Mouse (Mus musculus) ES-E14 (cell line): ENCODE measurements around the gene Dgat2. TPM values are rescaled to one million over a fixed set of nuclear protein-coding genes. Genes with fewer than 3 reads are reported as not detected.

ENCODE experiments used
- DNase-seq: peaks from one replicate; pipeline ENCODE4 v3.0.0-alpha.2; 2013; ENCODE audit warnings: low read depth, low spot score
- H3K27ac ChIP-seq: 2 replicates; pipeline ENCODE4 v1.5.1; 2012; ENCODE audit warnings: low read depth, mild to moderate bottlenecking, low read length, moderate library complexity, mixed read lengths; ENCODE audit not compliant: poor library complexity, insufficient read depth, severe bottlenecking
- H3K36me3 ChIP-seq: 2 replicates; pipeline ENCODE4 v1.6.1; 2012; ENCODE audit warnings: mild to moderate bottlenecking, low read length, moderate library complexity, mixed read lengths; ENCODE audit not compliant: control insufficient read depth, poor library complexity, insufficient read depth, severe bottlenecking
- H3K4me1 ChIP-seq, 2 experiments: fragments of 150-350 bp in 1 of 2; sonication (generic) in 1 of 2; 2 replicates each; pipeline ENCODE4 v1.6.1; 2012; ENCODE audit warnings: low read length in 2 of 2, mild to moderate bottlenecking in 1 of 2, mixed read lengths in 1 of 2; ENCODE audit not compliant: control insufficient read depth in 2 of 2, insufficient read depth in 2 of 2, poor library complexity in 1 of 2
- H3K4me3 ChIP-seq, 2 experiments: fragments of 150-350 bp in 1 of 2; sonication (generic) in 1 of 2; 2 replicates each; pipeline ENCODE4 v1.5.1; 2012; ENCODE audit warnings: low read length in 2 of 2, low read depth in 1 of 2, mild to moderate bottlenecking in 1 of 2, mixed read lengths in 1 of 2; ENCODE audit not compliant: insufficient read depth in 1 of 2, poor library complexity in 1 of 2, severe bottlenecking in 1 of 2
- H3K9ac ChIP-seq: 2 replicates; pipeline ENCODE4 v1.6.1; 2012; ENCODE audit warnings: low read depth, mild to moderate bottlenecking, low read length, mixed read lengths; ENCODE audit not compliant: poor library complexity, insufficient read depth, severe bottlenecking
- H3K9me3 ChIP-seq: fragments of 150-350 bp; sonication (generic); 2 replicates; pipeline ENCODE4 v1.6.1; 2012; ENCODE audit warnings: low read depth, mild to moderate bottlenecking, low read length; ENCODE audit not compliant: control insufficient read depth, insufficient read depth
- CHD2 ChIP-seq: IDR thresholded peaks from 2 replicates; pipeline ENCODE4 v1.6.1; 2014; ENCODE audit warnings: mild to moderate bottlenecking, low read depth, low read length, inconsistent platforms
- HCFC1 ChIP-seq: IDR thresholded peaks from 2 replicates; pipeline ENCODE4 v1.6.1; 2012; ENCODE audit warnings: low read length, inconsistent platforms, borderline replicate concordance; ENCODE audit not compliant: insufficient read depth
- MAFK ChIP-seq: IDR thresholded peaks from 2 replicates; pipeline ENCODE4 v1.6.1; 2014; ENCODE audit warnings: mild to moderate bottlenecking, low read depth, low read length, inconsistent platforms; ENCODE audit not compliant: insufficient read depth
- ZC3H11A ChIP-seq: IDR thresholded peaks from 2 replicates; pipeline ENCODE4 v1.6.1; 2012; ENCODE audit warnings: low read depth, mild to moderate bottlenecking, inconsistent platforms, low read length, borderline replicate concordance
- ZNF384 ChIP-seq: IDR thresholded peaks from 2 replicates; pipeline ENCODE4 v1.6.1; 2012; ENCODE audit warnings: low read depth, low read length, inconsistent platforms
- in situ Hi-C, 2 experiments: fragments of 600-800 bp; cut with MboI; formaldehyde crosslinking; loops; one replicate each; pipeline ENCODE4 v1.15.1; 2025; ENCODE audit warnings: low sequenced_read_pairs in 2 of 2, inconsistent platforms in 1 of 2; ENCODE audit not compliant: unreplicated experiment in 2 of 2
- total RNA-seq: library from RNA; depleted of rRNA; stranded (reverse); fragments of 300-350 nt; gene quantifications from 2 replicates; pipeline ENCODE4 v1.2.3, GENCODE M21; 2012; rRNA removed

Dgat2 gene
- 16.4 and 17.0 TPM in 2 replicates for total RNA-seq

- H3K4me1 ChIP-seq: no peaks in the 10 kb centered on the region
- peak within 1 kb of the TSS; percentile 79 for H3K9ac ChIP-seq
- H3K9me3 ChIP-seq: no peaks in the 10 kb centered on the region
- no peak for TF ChIP-seq HCFC1
- TF ChIP-seq MAFK: no peak
- no peak for TF ChIP-seq CHD2
- TF ChIP-seq ZNF384: no peak
- no peak for TF ChIP-seq ZC3H11A
- peak; percentile 69 for DNase-seq
- in situ Hi-C loops: no loop called here
- no peak within 1 kb of the TSS for H3K27ac ChIP-seq
- peak within 1 kb of the TSS; percentile 55 to 62 for H3K4me3 ChIP-seq
- H3K36me3 ChIP-seq: no peaks in the 10 kb centered on the region
Measured at GRCm38 (mm10) chr7:99182432-99183172, at the start of gene Dgat2. Gene Dgat2 (minus strand): TSS chr7:99182719.

- Histone ChIP-seq H3K9ac (no peak overlapping the region), H3K4me3 (no peak overlapping the region), H3K9me3 (no peaks in the 10 kb centered on the region), H3K4me1 (no peaks in the 10 kb centered on the region), H3K36me3 (no peaks in the 10 kb centered on the region), H3K27ac (no peak overlapping the region)
- no peak for TF ChIP-seq HCFC1
- no peak for DNase-seq
- in situ Hi-C loops: no loop called here
Measured at GRCm38 (mm10) chr7:99230061-99230747, 47.7 kb upstream of the Dgat2 start.

GRCm38 (mm10) chr7:99229411-99229810 is 46.9 kb upstream of the Dgat2 start:
- H3K27ac ChIP-seq: no peak overlapping the region
- TF ChIP-seq ZNF384 (peak; percentile 96), MAFK (no peak)
- no peaks in the 10 kb centered on the region for H3K9me3 ChIP-seq
- DNase-seq: no peak
- H3K4me1 ChIP-seq: no peaks in the 10 kb centered on the region
- in situ Hi-C loops: no loop called here
- no peak overlapping the region for H3K4me3 ChIP-seq
- H3K9ac ChIP-seq: no peak overlapping the region
- H3K36me3 ChIP-seq: no peaks in the 10 kb centered on the region

- Histone ChIP-seq H3K4me1 (no peaks in the 10 kb centered on the region), H3K36me3 (no peaks in the 10 kb centered on the region)
- no peak for TF ChIP-seq HCFC1
- no peak for TF ChIP-seq ZNF384
Measured at GRCm38 (mm10) chr7:99228825-99229224, 46.3 kb upstream of the Dgat2 start.

GRCm38 (mm10) chr7:99227267-99227666 is 44.7 kb upstream of the Dgat2 start:
- Histone ChIP-seq H3K4me3 (no peak overlapping the region), H3K9ac (no peak overlapping the region), H3K36me3 (no peaks in the 10 kb centered on the region), H3K9me3 (no peaks in the 10 kb centered on the region), H3K27ac (no peak overlapping the region), H3K4me1 (no peaks in the 10 kb centered on the region)
- DNase-seq: no peak
- in situ Hi-C loops: no loop called here
- TF ChIP-seq MAFK (no peak), ZNF384 (no peak), ZC3H11A (no peak), CHD2 (no peak), HCFC1 (no peak)

More at GRCm38 (mm10) chr7:99228825-99229224, 46.3 kb upstream of the Dgat2 start:
- Histone ChIP-seq H3K27ac (no peak overlapping the region), H3K9me3 (no peaks in the 10 kb centered on the region), H3K4me3 (no peak overlapping the region), H3K9ac (no peak overlapping the region)
- in situ Hi-C loops: no loop called here
- no peak for DNase-seq
